Mouse (Mus musculus): ENCODE results near the gene Ippk. TPM values are rescaled to one million over a fixed set of nuclear protein-coding genes. Genes with fewer than 3 reads are reported as not detected.

The Ippk gene
- polyA plus RNA-seq, 1 experiment from 2014 or later: 17.3 TPM

- Histone ChIP-seq H3K4me2 (ENCODE audit: low read length) (no peak overlapping the region), H3K4me3 (replicated peaks; ENCODE audit: low read length) (no peak overlapping the region), H3K9ac (replicated peaks; ENCODE audit: low read depth, low read length) (no peak overlapping the region), H3K27ac (ENCODE audit: low read length) (no peak overlapping the region), H3K27me3 (replicated peaks; ENCODE audit: control insufficient read depth, insufficient read depth, low read length) (no peaks in the 10 kb centered on the region), H3K36me3 (ENCODE audit: control insufficient read depth, insufficient read depth) (no peaks in the 10 kb centered on the region), H3K4me1 (replicated peaks; ENCODE audit: control insufficient read depth, insufficient read depth, low read length) (no peaks in the 10 kb centered on the region), H3K9me3 (ENCODE audit: control insufficient read depth, low read length) (no peaks in the 10 kb centered on the region)
- no peak for ATAC-seq
- 47% methylated on average over 4 of the region's 4 CpGs for WGBS
Measured at GRCm38 (mm10) chr13:49470806-49471205, 49.8 kb downstream of the Ippk start.

- Histone ChIP-seq H3K4me3 (replicated peaks; ENCODE audit: low read length) (no peak overlapping the region), H3K4me2 (ENCODE audit: low read length) (no peak overlapping the region), H3K36me3 (ENCODE audit: control insufficient read depth, insufficient read depth) (no peaks in the 10 kb centered on the region), H3K27ac (ENCODE audit: low read length) (no peak overlapping the region), H3K9me3 (ENCODE audit: control insufficient read depth, low read length) (no peaks in the 10 kb centered on the region), H3K27me3 (replicated peaks; ENCODE audit: control insufficient read depth, insufficient read depth, low read length) (no peaks in the 10 kb centered on the region), H3K4me1 (replicated peaks; ENCODE audit: control insufficient read depth, insufficient read depth, low read length) (no peaks in the 10 kb centered on the region), H3K9ac (replicated peaks; ENCODE audit: low read depth, low read length) (no peak overlapping the region)
- 86% methylated on average over 4 of the region's 4 CpGs for WGBS
- no peak for ATAC-seq
Measured at GRCm38 (mm10) chr13:49471981-49472675, 51.1 kb downstream of the Ippk start.

- Histone ChIP-seq H3K27me3 (replicated peaks; ENCODE audit: control insufficient read depth, insufficient read depth, low read length) (no peaks in the 10 kb centered on the region), H3K9me3 (ENCODE audit: control insufficient read depth, low read length) (no peaks in the 10 kb centered on the region), H3K27ac (ENCODE audit: low read length) (no peak overlapping the region), H3K4me3 (replicated peaks; ENCODE audit: low read length) (no peak overlapping the region), H3K36me3 (ENCODE audit: control insufficient read depth, insufficient read depth) (no peaks in the 10 kb centered on the region), H3K4me2 (ENCODE audit: low read length) (no peak overlapping the region), H3K9ac (replicated peaks; ENCODE audit: low read depth, low read length) (no peak overlapping the region), H3K4me1 (replicated peaks; ENCODE audit: control insufficient read depth, insufficient read depth, low read length) (no peaks in the 10 kb centered on the region)
- 94% methylated on average over 6 of the region's 6 CpGs for WGBS
- ATAC-seq: no peak
Measured at GRCm38 (mm10) chr13:49472676-49473005, 51.6 kb downstream of the Ippk start.

- no peaks in the 10 kb centered on the region for H3K27me3 ChIP-seq (replicated peaks; ENCODE audit: control insufficient read depth, insufficient read depth, low read length)
- no peak for ATAC-seq
- no peak overlapping the region for H3K9ac ChIP-seq (replicated peaks; ENCODE audit: low read depth, low read length)
- whole genome bisulfite sequencing: 89% methylated on average over 3 of the region's 3 CpGs
- H3K36me3 ChIP-seq (ENCODE audit: control insufficient read depth, insufficient read depth): no peaks in the 10 kb centered on the region
- H3K4me2 ChIP-seq (ENCODE audit: low read length): no peak overlapping the region
- H3K9me3 ChIP-seq (ENCODE audit: control insufficient read depth, low read length): no peaks in the 10 kb centered on the region
- H3K27ac ChIP-seq (ENCODE audit: low read length): no peak overlapping the region
- H3K4me1 ChIP-seq (replicated peaks; ENCODE audit: control insufficient read depth, insufficient read depth, low read length): 0 out of 2 replicates have a peak, but pooled peaks cover 2% of the 10 kb centered on the region
- no peak overlapping the region for H3K4me3 ChIP-seq (replicated peaks; ENCODE audit: low read length)
Measured at GRCm38 (mm10) chr13:49477887-49478286, 56.8 kb downstream of the Ippk start.

GRCm38 (mm10) chr13:49478851-49479374, 57.9 kb downstream of the Ippk start:
- no peak for ATAC-seq

GRCm38 (mm10) chr13:49479399-49479798, 58.4 kb downstream of the Ippk start:
- 64% methylated on average over 4 of the region's 4 CpGs for WGBS
- Histone ChIP-seq H3K27ac (ENCODE audit: low read length) (no peak overlapping the region), H3K4me1 (replicated peaks; ENCODE audit: control insufficient read depth, insufficient read depth, low read length) (0 out of 2 replicates have a peak, but pooled peaks cover 2% of the 10 kb centered on the region), H3K4me2 (ENCODE audit: low read length) (no peak overlapping the region), H3K9ac (replicated peaks; ENCODE audit: low read depth, low read length) (no peak overlapping the region), H3K27me3 (replicated peaks; ENCODE audit: control insufficient read depth, insufficient read depth, low read length) (no peaks in the 10 kb centered on the region), H3K36me3 (ENCODE audit: control insufficient read depth, insufficient read depth) (no peaks in the 10 kb centered on the region), H3K9me3 (ENCODE audit: control insufficient read depth, low read length) (no peaks in the 10 kb centered on the region), H3K4me3 (replicated peaks; ENCODE audit: low read length) (no peak overlapping the region)
- ATAC-seq: no peak

More at GRCm38 (mm10) chr13:49478851-49479374, 57.9 kb downstream of the Ippk start:
- H3K4me2 ChIP-seq (ENCODE audit: low read length): no peak overlapping the region
- no peak overlapping the region for H3K4me3 ChIP-seq (replicated peaks; ENCODE audit: low read length)
- no peaks in the 10 kb centered on the region for H3K9me3 ChIP-seq (ENCODE audit: control insufficient read depth, low read length)
- no peak overlapping the region for H3K27ac ChIP-seq (ENCODE audit: low read length)
- H3K36me3 ChIP-seq (ENCODE audit: control insufficient read depth, insufficient read depth): no peaks in the 10 kb centered on the region
- H3K27me3 ChIP-seq (replicated peaks; ENCODE audit: control insufficient read depth, insufficient read depth, low read length): no peaks in the 10 kb centered on the region
- no peak overlapping the region for H3K9ac ChIP-seq (replicated peaks; ENCODE audit: low read depth, low read length)
- WGBS: 93% methylated on average over 6 of the region's 6 CpGs
- 0 out of 2 replicates have a peak, but pooled peaks cover 2% of the 10 kb centered on the region for H3K4me1 ChIP-seq (replicated peaks; ENCODE audit: control insufficient read depth, insufficient read depth, low read length)

GRCm38 (mm10) chr13:49480057-49480456, 59.0 kb downstream of the Ippk start:
- 0 out of 2 replicates have a peak, but pooled peaks cover 3% of the 10 kb centered on the region for H3K4me1 ChIP-seq (replicated peaks; ENCODE audit: control insufficient read depth, insufficient read depth, low read length)
- peak; percentile 78; the same call in 1 of the 2 replicates for ATAC-seq
- H3K4me3 ChIP-seq (replicated peaks; ENCODE audit: low read length): no peak overlapping the region
- H3K9ac ChIP-seq (replicated peaks; ENCODE audit: low read depth, low read length): no peak overlapping the region
- no peaks in the 10 kb centered on the region for H3K27me3 ChIP-seq (replicated peaks; ENCODE audit: control insufficient read depth, insufficient read depth, low read length)
- H3K4me2 ChIP-seq (ENCODE audit: low read length): no peak overlapping the region
- H3K9me3 ChIP-seq (ENCODE audit: control insufficient read depth, low read length): no peaks in the 10 kb centered on the region
- WGBS: 53% methylated on average over 2 of the region's 2 CpGs
- H3K36me3 ChIP-seq (ENCODE audit: control insufficient read depth, insufficient read depth): no peaks in the 10 kb centered on the region
- no peak overlapping the region for H3K27ac ChIP-seq (ENCODE audit: low read length)

- Histone ChIP-seq H3K27ac (ENCODE audit: low read length) (no peak overlapping the region), H3K9me3 (ENCODE audit: control insufficient read depth, low read length) (no peaks in the 10 kb centered on the region), H3K36me3 (ENCODE audit: control insufficient read depth, insufficient read depth) (no peaks in the 10 kb centered on the region), H3K4me3 (replicated peaks; ENCODE audit: low read length) (no peak overlapping the region), H3K27me3 (replicated peaks; ENCODE audit: control insufficient read depth, insufficient read depth, low read length) (no peaks in the 10 kb centered on the region), H3K4me1 (replicated peaks; ENCODE audit: control insufficient read depth, insufficient read depth, low read length) (peaks cover 6% of the 10 kb centered on the region; the same call in 1 of the 2 replicates), H3K9ac (replicated peaks; ENCODE audit: low read depth, low read length) (no peak overlapping the region), H3K4me2 (ENCODE audit: low read length) (no peak overlapping the region)
- 44% methylated on average over 5 of the region's 5 CpGs for WGBS
- ATAC-seq: peak; percentile 66; the same call in 1 of the 2 replicates
Measured at GRCm38 (mm10) chr13:49480551-49480950, 59.5 kb downstream of the Ippk start.

GRCm38 (mm10) chr13:49485388-49485787, 64.3 kb downstream of the Ippk start:
- ATAC-seq: no peak
- no peaks in the 10 kb centered on the region for H3K9me3 ChIP-seq (ENCODE audit: control insufficient read depth, low read length)
- H3K4me1 ChIP-seq (replicated peaks; ENCODE audit: control insufficient read depth, insufficient read depth, low read length): peaks cover 6% of the 10 kb centered on the region; the same call in 1 of the 2 replicates
- H3K4me3 ChIP-seq (replicated peaks; ENCODE audit: low read length): no peak overlapping the region
- no peak overlapping the region for H3K4me2 ChIP-seq (ENCODE audit: low read length)
- no peaks in the 10 kb centered on the region for H3K27me3 ChIP-seq (replicated peaks; ENCODE audit: control insufficient read depth, insufficient read depth, low read length)
- WGBS: 81% methylated on average over 5 of the region's 5 CpGs
- no peak overlapping the region for H3K27ac ChIP-seq (ENCODE audit: low read length)
- H3K36me3 ChIP-seq (ENCODE audit: control insufficient read depth, insufficient read depth): no peaks in the 10 kb centered on the region
- no peak overlapping the region for H3K9ac ChIP-seq (replicated peaks; ENCODE audit: low read depth, low read length)

Data from forebrain, embryonic 16.5 days (tissue).